Mouse (Mus musculus): Measurements from ENCODE around the gene Ing1. TPM values are rescaled to one million over a fixed set of nuclear protein-coding genes. Genes with fewer than 3 reads are reported as not detected.

Gene Ing1
- polyA plus RNA-seq, 1 experiment from 2014 or later = 40.3 TPM

DNA sequence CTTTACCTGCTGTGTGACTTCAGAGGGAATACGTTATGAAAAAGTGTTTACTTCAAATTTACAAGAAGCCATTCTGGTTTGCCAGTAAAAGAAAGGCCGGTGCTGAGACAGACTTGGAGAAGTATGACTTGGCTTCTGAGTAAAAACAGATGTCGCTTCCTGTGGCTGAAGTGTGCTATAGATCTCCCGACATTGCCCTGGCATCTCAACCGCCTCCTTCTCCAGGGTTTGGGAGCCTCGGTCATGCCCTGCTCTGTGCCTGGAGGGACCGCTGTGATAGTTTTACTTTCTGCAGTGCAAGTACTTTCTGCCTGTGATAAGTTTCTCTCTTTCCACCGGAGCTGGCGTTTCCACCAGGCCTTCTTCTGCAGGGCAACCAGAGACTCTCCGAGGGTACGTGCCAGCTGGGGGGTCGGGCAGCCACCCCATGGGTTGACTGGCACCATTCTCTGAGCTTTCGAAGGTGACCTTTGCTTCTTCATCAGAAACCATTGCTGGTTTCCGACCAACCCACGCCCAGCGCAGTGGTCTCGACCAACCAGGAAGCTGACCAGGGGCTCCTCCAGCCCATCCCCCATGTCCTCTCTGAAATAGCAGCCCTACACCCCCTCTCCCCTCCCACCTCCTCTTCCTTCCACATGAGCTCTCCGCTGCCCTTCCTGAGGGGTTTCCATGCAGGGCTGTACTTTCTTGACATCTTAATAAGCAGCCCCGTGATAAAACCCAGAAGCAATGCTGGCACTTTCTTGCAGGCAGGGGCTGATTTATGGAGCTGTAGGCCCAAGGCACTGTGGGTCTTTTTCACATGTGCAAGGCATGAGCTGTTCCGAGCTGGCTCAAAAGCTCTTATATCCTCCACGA, 30.4 kb downstream of the Ing1 start:
- Histone ChIP-seq H3K9me3 (ENCODE audit: control insufficient read depth, low read depth, low read length) (no peaks in the 10 kb centered on the region; the same call in 1 of the 2 replicates), H3K4me3 (ENCODE audit: low read depth, low read length) (no peak overlapping the region), H3K36me3 (ENCODE audit: control insufficient read depth, insufficient read depth, low read length) (no peaks in the 10 kb centered on the region), H3K9ac (replicated peaks; ENCODE audit: low read depth, low read length) (no peak overlapping the region), H3K27ac (ENCODE audit: low read length) (peak overlapping the region; percentile 82), H3K27me3 (ENCODE audit: control insufficient read depth, insufficient read depth, low read length) (no peaks in the 10 kb centered on the region), H3K4me1 (ENCODE audit: control insufficient read depth, insufficient read depth, low read length) (peaks cover 5% of the 10 kb centered on the region; the same call in 1 of the 2 replicates), H3K4me2 (replicated peaks; ENCODE audit: low read depth, low read length) (peak overlapping the region; percentile 12; the same call in 1 of the 2 replicates)
- 56% methylated on average over 21 of the region's 21 CpGs for WGBS
- ATAC-seq (ENCODE audit: insufficient number of reproducible peaks, insufficient read depth, low FRiP score, low read depth) = peak; percentile 72; the same call in 1 of the 2 replicates

DNA sequence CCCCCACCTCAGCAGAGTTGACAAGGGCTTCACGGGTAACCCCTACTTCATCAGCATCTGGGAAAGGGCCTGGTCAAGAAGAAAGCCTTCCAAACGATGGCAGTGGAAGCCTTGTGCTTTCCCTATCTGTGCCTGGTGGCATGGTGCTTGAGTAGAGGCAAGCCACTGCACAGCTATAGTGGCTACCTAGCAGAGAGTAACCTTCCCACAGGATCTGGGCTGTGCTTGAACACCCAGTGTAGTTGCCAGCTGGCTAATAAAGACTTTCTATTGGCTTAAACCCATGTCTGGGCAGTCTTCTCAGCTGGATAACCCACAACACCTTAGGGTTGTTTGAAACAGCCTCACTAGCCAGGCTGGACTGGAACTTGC, 31.0 kb downstream of the Ing1 start:
- Histone ChIP-seq H3K4me2 (replicated peaks; ENCODE audit: low read depth, low read length) (no peak overlapping the region), H3K4me1 (ENCODE audit: control insufficient read depth, insufficient read depth, low read length) (peaks cover 5% of the 10 kb centered on the region; the same call in 1 of the 2 replicates), H3K9ac (replicated peaks; ENCODE audit: low read depth, low read length) (no peak overlapping the region), H3K4me3 (ENCODE audit: low read depth, low read length) (no peak overlapping the region), H3K9me3 (ENCODE audit: control insufficient read depth, low read depth, low read length) (no peaks in the 10 kb centered on the region; the same call in 1 of the 2 replicates), H3K27me3 (ENCODE audit: control insufficient read depth, insufficient read depth, low read length) (no peaks in the 10 kb centered on the region), H3K27ac (ENCODE audit: low read length) (peak overlapping the region; percentile 66; the same call in 1 of the 2 replicates), H3K36me3 (ENCODE audit: control insufficient read depth, insufficient read depth, low read length) (no peaks in the 10 kb centered on the region)
- no peak for ATAC-seq (ENCODE audit: insufficient number of reproducible peaks, insufficient read depth, low FRiP score, low read depth)
- WGBS = 47% methylated on average over 2 of the region's 2 CpGs

DNA sequence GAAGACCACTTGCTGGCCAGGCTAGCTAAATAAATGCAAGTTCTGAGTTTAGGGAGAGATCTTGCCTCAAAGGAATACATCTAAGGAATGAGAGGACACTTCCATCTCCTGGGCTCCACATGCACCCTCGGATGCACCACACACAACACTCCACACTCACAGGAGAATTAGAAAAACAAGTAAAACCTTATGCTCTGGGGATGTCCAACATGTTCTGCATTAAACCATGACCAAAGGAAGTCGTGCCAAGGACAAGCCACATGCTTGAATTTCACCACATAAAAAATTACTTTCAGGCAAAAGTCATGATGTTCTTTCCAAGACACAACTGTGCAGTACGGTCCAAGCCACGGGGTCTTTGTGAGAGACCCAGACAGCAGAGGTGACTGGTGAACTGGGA, 36.5 kb downstream of the Ing1 start:
- WGBS = 84% methylated on average over 4 of the region's 4 CpGs
- H3K4me2 ChIP-seq (replicated peaks; ENCODE audit: low read depth, low read length) = no peak overlapping the region
- H3K27me3 ChIP-seq (ENCODE audit: control insufficient read depth, insufficient read depth, low read length) = no peaks in the 10 kb centered on the region
- no peaks in the 10 kb centered on the region for H3K4me1 ChIP-seq (ENCODE audit: control insufficient read depth, insufficient read depth, low read length)
- H3K9ac ChIP-seq (replicated peaks; ENCODE audit: low read depth, low read length) = no peak overlapping the region
- no peak overlapping the region for H3K27ac ChIP-seq (ENCODE audit: low read length)
- H3K9me3 ChIP-seq (ENCODE audit: control insufficient read depth, low read depth, low read length) = no peaks in the 10 kb centered on the region
- no peak for ATAC-seq (ENCODE audit: insufficient number of reproducible peaks, insufficient read depth, low FRiP score, low read depth)
- H3K36me3 ChIP-seq (ENCODE audit: control insufficient read depth, insufficient read depth, low read length) = no peaks in the 10 kb centered on the region
- H3K4me3 ChIP-seq (ENCODE audit: low read depth, low read length) = no peak overlapping the region

DNA sequence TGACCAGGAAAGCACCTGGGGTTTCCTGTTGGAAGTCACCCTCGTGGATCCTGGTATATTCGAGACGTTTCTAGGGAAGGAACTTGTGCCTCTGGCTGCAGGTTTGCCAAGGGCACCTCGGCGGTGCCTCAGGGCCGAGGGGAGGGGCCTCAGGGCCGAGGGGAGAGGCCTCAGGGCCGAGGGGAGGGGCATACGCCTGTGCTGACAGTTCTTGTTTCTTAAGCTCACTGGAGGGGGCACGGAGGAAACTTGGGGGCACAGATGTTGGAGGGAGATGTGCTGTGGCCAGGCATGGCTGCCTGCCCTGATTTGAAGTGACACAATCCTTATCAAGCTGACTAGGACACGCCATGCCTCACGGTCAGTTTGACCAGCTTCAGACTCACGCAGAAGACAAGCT, 36.9 kb downstream of the Ing1 start:
- Histone ChIP-seq H3K36me3 (ENCODE audit: control insufficient read depth, insufficient read depth, low read length) (no peaks in the 10 kb centered on the region), H3K9me3 (ENCODE audit: control insufficient read depth, low read depth, low read length) (no peaks in the 10 kb centered on the region), H3K4me2 (replicated peaks; ENCODE audit: low read depth, low read length) (no peak overlapping the region), H3K27me3 (ENCODE audit: control insufficient read depth, insufficient read depth, low read length) (no peaks in the 10 kb centered on the region), H3K27ac (ENCODE audit: low read length) (no peak overlapping the region), H3K4me1 (ENCODE audit: control insufficient read depth, insufficient read depth, low read length) (no peaks in the 10 kb centered on the region), H3K4me3 (ENCODE audit: low read depth, low read length) (no peak overlapping the region), H3K9ac (replicated peaks; ENCODE audit: low read depth, low read length) (no peak overlapping the region)
- 44% methylated on average over 13 of the region's 13 CpGs for WGBS
- no peak for ATAC-seq (ENCODE audit: insufficient number of reproducible peaks, insufficient read depth, low FRiP score, low read depth)

DNA sequence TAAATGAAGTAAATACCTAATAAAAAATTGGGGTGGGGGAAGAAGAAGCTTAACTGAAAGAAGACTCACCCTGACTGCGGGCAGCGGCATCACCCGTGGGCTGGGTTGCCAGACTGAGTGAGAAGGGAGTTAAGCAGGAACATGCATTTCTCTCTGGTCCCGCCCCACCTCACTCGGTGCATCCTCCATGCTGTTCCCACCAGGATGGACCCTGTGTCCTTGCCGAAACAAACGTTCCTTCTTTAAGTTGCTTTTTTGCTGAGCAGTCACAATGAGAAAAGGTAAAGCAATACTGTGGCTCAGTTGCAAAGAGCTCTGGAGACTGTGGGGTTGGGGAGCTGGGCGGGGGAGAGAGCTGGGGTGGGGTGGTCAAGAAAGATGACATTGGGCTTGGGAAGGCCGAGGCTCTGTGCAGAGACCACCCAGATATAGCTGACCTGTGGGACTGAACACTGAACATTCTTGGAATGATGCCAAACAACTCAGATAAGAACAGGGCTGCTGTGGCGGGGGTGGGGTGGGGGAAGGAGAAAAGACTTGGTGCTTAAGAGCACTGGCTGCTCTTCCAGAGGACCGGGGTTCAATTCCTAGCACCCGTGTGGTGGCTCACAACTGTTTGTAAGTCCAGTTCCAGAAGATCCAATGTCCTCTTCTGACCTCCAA, 38.0 kb downstream of the Ing1 start:
- Histone ChIP-seq H3K36me3 (ENCODE audit: control insufficient read depth, insufficient read depth, low read length) (no peaks in the 10 kb centered on the region), H3K9ac (replicated peaks; ENCODE audit: low read depth, low read length) (no peak overlapping the region), H3K27ac (ENCODE audit: low read length) (no peak overlapping the region), H3K4me1 (ENCODE audit: control insufficient read depth, insufficient read depth, low read length) (no peaks in the 10 kb centered on the region), H3K9me3 (ENCODE audit: control insufficient read depth, low read depth, low read length) (no peaks in the 10 kb centered on the region), H3K4me2 (replicated peaks; ENCODE audit: low read depth, low read length) (no peak overlapping the region), H3K4me3 (ENCODE audit: low read depth, low read length) (no peak overlapping the region), H3K27me3 (ENCODE audit: control insufficient read depth, insufficient read depth, low read length) (no peaks in the 10 kb centered on the region)
- 0 out of 2 replicates have a peak, but pooled peaks have one; percentile 33 for ATAC-seq (ENCODE audit: insufficient number of reproducible peaks, insufficient read depth, low FRiP score, low read depth)
- 59% methylated on average over 12 of the region's 12 CpGs for WGBS

DNA sequence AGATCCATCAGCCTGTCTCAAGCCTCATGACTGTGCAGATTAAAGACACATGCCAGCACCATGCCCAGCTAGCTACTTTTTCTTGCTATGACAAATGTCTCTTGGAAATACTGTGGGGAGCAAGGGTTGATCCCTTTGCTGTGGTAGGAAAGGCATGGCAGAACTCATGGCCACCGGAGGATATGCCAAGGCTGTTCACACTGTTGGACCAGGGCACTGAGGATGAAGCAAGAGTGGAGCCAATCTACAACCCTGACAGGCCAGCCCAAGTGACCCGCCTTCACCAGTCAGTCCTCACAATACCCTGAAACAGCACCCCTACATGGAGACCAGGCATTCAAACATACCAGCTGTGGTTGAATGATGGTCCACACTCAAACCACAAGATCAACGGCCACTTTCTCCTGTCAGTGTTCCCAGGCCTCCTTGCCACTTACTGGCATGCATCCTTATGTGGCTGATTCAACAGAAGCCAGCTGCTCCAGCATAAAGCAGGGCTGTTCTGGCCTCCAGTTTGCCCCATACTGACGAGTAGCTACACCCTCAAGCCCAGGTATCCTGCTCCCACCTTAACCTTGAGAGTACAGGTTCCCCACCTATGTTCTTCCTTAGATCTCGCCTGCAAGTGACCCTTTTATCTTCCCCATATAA, 45.1 kb downstream of the Ing1 start:
- no peak overlapping the region for H3K4me3 ChIP-seq (ENCODE audit: low read depth, low read length)
- H3K9me3 ChIP-seq (ENCODE audit: control insufficient read depth, low read depth, low read length) = no peaks in the 10 kb centered on the region
- no peaks in the 10 kb centered on the region for H3K4me1 ChIP-seq (ENCODE audit: control insufficient read depth, insufficient read depth, low read length)
- H3K4me2 ChIP-seq (replicated peaks; ENCODE audit: low read depth, low read length) = no peak overlapping the region
- H3K27ac ChIP-seq (ENCODE audit: low read length) = no peak overlapping the region
- H3K9ac ChIP-seq (replicated peaks; ENCODE audit: low read depth, low read length) = no peak overlapping the region
- no peak for ATAC-seq (ENCODE audit: insufficient number of reproducible peaks, insufficient read depth, low FRiP score, low read depth)
- H3K27me3 ChIP-seq (ENCODE audit: control insufficient read depth, insufficient read depth, low read length) = no peaks in the 10 kb centered on the region
- H3K36me3 ChIP-seq (ENCODE audit: control insufficient read depth, insufficient read depth, low read length) = no peaks in the 10 kb centered on the region
- 82% methylated on average over 5 of the region's 5 CpGs for WGBS

DNA sequence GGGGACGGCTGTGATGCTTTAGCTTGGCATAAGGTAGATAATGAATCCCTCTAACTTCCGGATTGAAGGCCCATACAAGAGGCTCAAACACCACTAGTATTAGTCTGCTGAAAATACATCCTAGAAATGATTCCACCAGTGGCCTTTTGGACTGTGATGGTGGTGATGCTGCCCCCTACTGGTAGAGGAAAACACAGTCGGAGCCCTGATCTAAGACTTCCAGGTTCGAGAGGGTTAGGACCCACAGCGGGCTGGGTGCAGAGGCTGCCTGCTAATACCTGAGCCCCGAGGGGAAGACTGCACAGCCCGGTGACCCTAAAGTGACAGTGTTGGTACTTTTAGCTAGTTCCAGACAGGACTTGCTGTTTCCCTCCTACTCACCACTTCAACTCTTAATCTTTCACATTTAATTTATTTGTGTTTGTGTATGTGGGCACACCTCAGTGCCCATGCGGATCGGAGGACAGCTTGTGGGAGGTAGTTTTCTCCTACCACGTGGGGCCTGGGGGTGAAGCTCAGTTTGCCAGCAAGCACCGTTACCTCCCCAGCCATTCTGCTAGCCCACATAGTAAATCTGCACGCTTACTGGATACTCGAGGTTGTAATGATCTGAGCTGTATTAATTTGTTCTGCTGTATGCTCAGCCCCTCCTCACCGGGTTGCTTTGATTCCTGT, 46.8 kb downstream of the Ing1 start:
- Histone ChIP-seq H3K36me3 (ENCODE audit: control insufficient read depth, insufficient read depth, low read length) (no peaks in the 10 kb centered on the region), H3K9ac (replicated peaks; ENCODE audit: low read depth, low read length) (no peak overlapping the region; the same call in 1 of the 2 replicates), H3K27ac (ENCODE audit: low read length) (no peak overlapping the region), H3K4me2 (replicated peaks; ENCODE audit: low read depth, low read length) (no peak overlapping the region), H3K9me3 (ENCODE audit: control insufficient read depth, low read depth, low read length) (no peaks in the 10 kb centered on the region; the same call in 1 of the 2 replicates), H3K4me3 (ENCODE audit: low read depth, low read length) (no peak overlapping the region), H3K27me3 (ENCODE audit: control insufficient read depth, insufficient read depth, low read length) (no peaks in the 10 kb centered on the region), H3K4me1 (ENCODE audit: control insufficient read depth, insufficient read depth, low read length) (no peaks in the 10 kb centered on the region)
- WGBS = 42% methylated on average over 14 of the region's 14 CpGs
- no peak; the same call in 1 of the 2 replicates for ATAC-seq (ENCODE audit: insufficient number of reproducible peaks, insufficient read depth, low FRiP score, low read depth)

DNA sequence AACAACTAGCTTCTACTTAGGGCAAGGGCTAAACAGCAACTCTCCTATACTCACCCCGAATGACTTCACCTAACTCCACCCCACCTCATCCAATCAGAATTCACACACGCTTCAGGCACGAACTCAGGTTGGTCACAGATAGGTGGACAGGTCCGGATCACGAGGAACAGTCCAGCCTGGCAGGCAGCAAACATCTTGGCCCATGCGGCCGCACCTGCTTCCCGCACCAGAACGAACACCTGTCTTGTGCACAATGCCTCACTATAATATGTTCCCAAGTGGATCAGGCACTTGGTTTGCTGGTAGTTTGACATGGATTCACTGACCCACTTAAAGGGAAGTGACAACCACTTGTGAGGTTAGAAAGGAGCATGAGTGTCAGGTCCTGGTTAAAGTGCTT, 53.5 kb downstream of the Ing1 start:
- Histone ChIP-seq H3K27me3 (ENCODE audit: control insufficient read depth, insufficient read depth, low read length) (no peaks in the 10 kb centered on the region), H3K4me2 (replicated peaks; ENCODE audit: low read depth, low read length) (no peak overlapping the region), H3K36me3 (ENCODE audit: control insufficient read depth, insufficient read depth, low read length) (peaks cover 33% of the 10 kb centered on the region), H3K9ac (replicated peaks; ENCODE audit: low read depth, low read length) (no peak overlapping the region), H3K4me1 (ENCODE audit: control insufficient read depth, insufficient read depth, low read length) (no peaks in the 10 kb centered on the region), H3K27ac (ENCODE audit: low read length) (no peak overlapping the region), H3K4me3 (ENCODE audit: low read depth, low read length) (no peak overlapping the region), H3K9me3 (ENCODE audit: control insufficient read depth, low read depth, low read length) (peaks cover 3% of the 10 kb centered on the region; the same call in 1 of the 2 replicates)
- ATAC-seq (ENCODE audit: insufficient number of reproducible peaks, insufficient read depth, low FRiP score, low read depth) = no peak
- WGBS = 95% methylated on average over 9 of the region's 9 CpGs
